Mouse (Mus musculus) testis, adult 2 months (tissue): ENCODE results near the gene Mrps5. TPM values are rescaled to one million over a fixed set of nuclear protein-coding genes. Genes with fewer than 3 reads are reported as not detected.

Source experiments
- H3K27ac ChIP-seq: fragments of 200-500 bp; 2 replicates; pipeline ENCODE4 v1.5.1; 2012; ENCODE audit warnings: low read depth, low read length; ENCODE audit not compliant: control insufficient read depth, insufficient read depth
- H3K27me3 ChIP-seq: fragments of 200-500 bp; 2 replicates; pipeline ENCODE4 v1.6.1; 2012; ENCODE audit warnings: mild to moderate bottlenecking, low read length, moderate library complexity; ENCODE audit not compliant: control insufficient read depth, insufficient read depth
- H3K36me3 ChIP-seq: fragments of 200-500 bp; 2 replicates; pipeline ENCODE4 v1.6.1; 2012; ENCODE audit warnings: mild to moderate bottlenecking, low read length; ENCODE audit not compliant: control insufficient read depth, insufficient read depth
- H3K4me1 ChIP-seq: fragments of 200-500 bp; 2 replicates; pipeline ENCODE4 v1.6.1; 2012; ENCODE audit warnings: low read length; ENCODE audit not compliant: control insufficient read depth, insufficient read depth
- H3K4me3 ChIP-seq: fragments of 200-500 bp; 2 replicates; pipeline ENCODE4 v1.5.1; 2012; ENCODE audit warnings: low read depth, mild to moderate bottlenecking, low read length, moderate library complexity, mixed read lengths; ENCODE audit not compliant: control insufficient read depth
- CTCF ChIP-seq: fragments of 200-500 bp; IDR thresholded peaks from 2 replicates; pipeline ENCODE4 v1.5.1; 2012; ENCODE audit warnings: low read depth, mild to moderate bottlenecking, inconsistent platforms, low read length, moderate library complexity; ENCODE audit not compliant: control insufficient read depth, insufficient read depth, insufficient replicate concordance
- POLR2A ChIP-seq: fragments of 200-500 bp; IDR thresholded peaks from 2 replicates; pipeline ENCODE4 v1.6.1; 2012; ENCODE audit warnings: low read depth, mild to moderate bottlenecking, inconsistent platforms, low read length, moderate library complexity; ENCODE audit not compliant: control insufficient read depth
- polyA plus RNA-seq: library from polyadenylated mRNA; depleted of rRNA; stranded (reverse); fragments of >200 nt; gene quantifications from 2 replicates; pipeline ENCODE4 v1.2.3, GENCODE M21; 2012

Mrps5 gene
- polyA plus RNA-seq, 1 experiment, result 32.6 TPM

- TF ChIP-seq CTCF (no peak), POLR2A (no peak)
- H3K27ac ChIP-seq, result no peak overlapping the region
- H3K36me3 ChIP-seq, result no peaks in the 10 kb centered on the region
- H3K27me3 ChIP-seq, result no peaks in the 10 kb centered on the region
- no peaks in the 10 kb centered on the region for H3K4me1 ChIP-seq
- H3K4me3 ChIP-seq, result no peak overlapping the region
These were observed 37.8 kb downstream of the Mrps5 start for GRCm38 (mm10) chr2:127624786-127625185.

GRCm38 (mm10) chr2:127625659-127626058, 38.6 kb downstream of the Mrps5 start:
- no peak overlapping the region for H3K4me3 ChIP-seq
- no peaks in the 10 kb centered on the region for H3K36me3 ChIP-seq
- H3K27me3 ChIP-seq, result no peaks in the 10 kb centered on the region
- H3K27ac ChIP-seq, result no peak overlapping the region
- TF ChIP-seq POLR2A, result no peak
- no peak for TF ChIP-seq CTCF
- H3K4me1 ChIP-seq, result no peaks in the 10 kb centered on the region

GRCm38 (mm10) chr2:127627354-127627753, 40.3 kb downstream of the Mrps5 start:
- Histone ChIP-seq H3K4me1 (no peaks in the 10 kb centered on the region), H3K4me3 (no peak overlapping the region), H3K27me3 (no peaks in the 10 kb centered on the region), H3K36me3 (no peaks in the 10 kb centered on the region), H3K27ac (no peak overlapping the region)
- no peak for TF ChIP-seq CTCF
- TF ChIP-seq POLR2A, result no peak

- H3K36me3 ChIP-seq, result no peaks in the 10 kb centered on the region
- TF ChIP-seq CTCF, result no peak
- TF ChIP-seq POLR2A, result no peak
- no peaks in the 10 kb centered on the region for H3K27me3 ChIP-seq
- H3K27ac ChIP-seq, result no peak overlapping the region
- no peak overlapping the region for H3K4me3 ChIP-seq
- no peaks in the 10 kb centered on the region for H3K4me1 ChIP-seq
These were observed 41.1 kb downstream of the Mrps5 start for GRCm38 (mm10) chr2:127627990-127628570.

- no peak for TF ChIP-seq POLR2A
- no peak for TF ChIP-seq CTCF
- Histone ChIP-seq H3K27me3 (no peaks in the 10 kb centered on the region), H3K4me1 (no peaks in the 10 kb centered on the region), H3K27ac (no peak overlapping the region), H3K36me3 (no peaks in the 10 kb centered on the region), H3K4me3 (no peak overlapping the region)
These were observed 45.6 kb downstream of the Mrps5 start for GRCm38 (mm10) chr2:127632601-127633000.

- Histone ChIP-seq H3K4me1 (no peaks in the 10 kb centered on the region), H3K27ac (no peak overlapping the region), H3K36me3 (no peaks in the 10 kb centered on the region), H3K4me3 (no peak overlapping the region), H3K27me3 (no peaks in the 10 kb centered on the region)
- no peak for TF ChIP-seq CTCF
- no peak for TF ChIP-seq POLR2A
These were observed 48.6 kb downstream of the Mrps5 start for GRCm38 (mm10) chr2:127635581-127635980.

GRCm38 (mm10) chr2:127638973-127639372, 52.0 kb downstream of the Mrps5 start:
- H3K4me1 ChIP-seq, result no peaks in the 10 kb centered on the region
- H3K27ac ChIP-seq, result no peak overlapping the region
- no peak for TF ChIP-seq CTCF
- no peak for TF ChIP-seq POLR2A
- H3K4me3 ChIP-seq, result no peak overlapping the region
- no peaks in the 10 kb centered on the region for H3K27me3 ChIP-seq
- no peaks in the 10 kb centered on the region for H3K36me3 ChIP-seq
